Comparison of ENCODE assay signal across 18 mouse cellular contexts in the genomic region with DNA sequence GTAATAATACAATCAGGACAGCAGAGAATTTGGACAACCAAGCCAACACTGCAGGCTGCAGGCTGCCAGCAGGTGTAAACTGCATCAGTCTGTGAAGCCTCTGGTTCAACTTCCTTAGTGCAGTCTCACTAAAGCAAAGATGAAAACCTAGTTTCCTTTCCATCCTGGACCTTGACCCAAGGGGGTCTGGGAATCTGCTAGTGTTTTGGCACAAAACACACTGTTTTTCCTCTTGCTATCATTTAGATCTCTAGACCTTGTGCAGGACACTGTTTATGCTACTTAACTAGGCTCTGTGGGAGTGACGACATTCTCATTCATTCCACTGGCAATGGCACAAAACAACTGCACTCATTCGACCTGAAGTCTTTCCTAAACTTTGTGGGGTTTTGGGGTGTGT.
DNase-seq lines count a peak whose midpoint lies in the region; ATAC-seq and TF ChIP-seq lines count a peak whose summit lies in the region.
"Had no signal": no experiment of that assay in that cellular context is flagged by ENCODE, and none has a peak within 500 bp of the region (broad histone marks: within the 10 kb centered on the region; RNA-seq: fewer than 3 reads in every experiment).

No protein-coding gene starts in this region.

- peaks cover 39% of the 10 kb centered on the region for H3K36me3 ChIP-seq in kidney, postnatal 0 days (ENCODE audit: insufficient read depth, low read length)
- H3K36me3 ChIP-seq in kidney, embryonic 14.5 days (ENCODE audit: control insufficient read depth, insufficient read depth, low read length), result peaks cover 78% of the 10 kb centered on the region
- H3K36me3 ChIP-seq in midbrain, embryonic 16.5 days (ENCODE audit: control insufficient read depth, insufficient read depth, low read length), result peaks cover 10% of the 10 kb centered on the region
- peaks cover 55% of the 10 kb centered on the region for H3K36me3 ChIP-seq in midbrain, embryonic 13.5 days

- no peaks in the 10 kb centered on the region for H3K4me1 ChIP-seq in kidney, postnatal 0 days (replicated peaks; ENCODE audit: insufficient read depth, low read length)
- 0 out of 2 replicates have a peak, but pooled peaks cover 2% of the 10 kb centered on the region for H3K4me1 ChIP-seq in kidney, embryonic 14.5 days (ENCODE audit: control insufficient read depth, insufficient read depth, low read length)
- no peaks in the 10 kb centered on the region for H3K4me1 ChIP-seq in midbrain, embryonic 16.5 days (ENCODE audit: control insufficient read depth, insufficient read depth, low read length)
- H3K4me1 ChIP-seq in midbrain, embryonic 13.5 days (replicated peaks), result no peaks in the 10 kb centered on the region
- H3K4me1 ChIP-seq: forebrain, embryonic 12.5 days; midbrain, embryonic 12.5 days had no signal

- H3K4me3 ChIP-seq in kidney, postnatal 0 days (replicated peaks; ENCODE audit: low read depth, low read length), result no peak overlapping the region
- H3K4me3 ChIP-seq in kidney, embryonic 14.5 days (ENCODE audit: low read length), result no peak overlapping the region
- no peak overlapping the region for H3K4me3 ChIP-seq in midbrain, embryonic 16.5 days (ENCODE audit: low read depth, low read length)
- H3K4me3 ChIP-seq in midbrain, embryonic 13.5 days (replicated peaks), result no peak overlapping the region
- H3K4me3 ChIP-seq: forebrain, embryonic 12.5 days; midbrain, embryonic 12.5 days; myocyte; neural tube, embryonic 15.5 days had no signal

- 67% methylated on average over 2 of the region's 2 CpGs for WGBS in kidney, postnatal 0 days
- 67% methylated on average over 2 of the region's 2 CpGs for WGBS in kidney, embryonic 14.5 days
- WGBS in midbrain, embryonic 16.5 days, result 87% methylated on average over 2 of the region's 2 CpGs
- WGBS in midbrain, embryonic 13.5 days, result 83% methylated on average over 2 of the region's 2 CpGs

- no peaks in the 10 kb centered on the region for H3K9me3 ChIP-seq in kidney, postnatal 0 days (replicated peaks; ENCODE audit: low read length)
- H3K9me3 ChIP-seq in kidney, embryonic 14.5 days (ENCODE audit: control insufficient read depth, low read length), result no peaks in the 10 kb centered on the region
- H3K9me3 ChIP-seq in midbrain, embryonic 16.5 days (replicated peaks; ENCODE audit: control insufficient read depth, low read length, poor library complexity, severe bottlenecking), result no peaks in the 10 kb centered on the region
- H3K9me3 ChIP-seq in midbrain, embryonic 13.5 days, result no peaks in the 10 kb centered on the region
- H3K9me3 ChIP-seq: forebrain, embryonic 12.5 days; midbrain, embryonic 12.5 days; neural tube, embryonic 15.5 days had no signal

- intact Hi-C loops in heart, postnatal 14 days (cut with DNase I), result no loop called here

- no peak overlapping the region for H3K9ac ChIP-seq in kidney, postnatal 0 days (ENCODE audit: low read depth, low read length)
- H3K9ac ChIP-seq in kidney, embryonic 14.5 days (ENCODE audit: low read depth, low read length), result no peak overlapping the region
- H3K9ac ChIP-seq in midbrain, embryonic 16.5 days (ENCODE audit: low read depth, low read length), result no peak overlapping the region
- no peak overlapping the region for H3K9ac ChIP-seq in midbrain, embryonic 13.5 days (replicated peaks)
- H3K9ac ChIP-seq: forebrain, embryonic 12.5 days; midbrain, embryonic 12.5 days; neural tube, embryonic 15.5 days had no signal

- no peak overlapping the region for H3K4me2 ChIP-seq in kidney, postnatal 0 days (ENCODE audit: low read length)
- no peak overlapping the region for H3K4me2 ChIP-seq in kidney, embryonic 14.5 days (replicated peaks; ENCODE audit: low read depth, low read length)
- H3K4me2 ChIP-seq in midbrain, embryonic 16.5 days (ENCODE audit: low read length), result no peak overlapping the region
- no peak overlapping the region for H3K4me2 ChIP-seq in midbrain, embryonic 13.5 days (replicated peaks)
- H3K4me2 ChIP-seq: forebrain, embryonic 12.5 days; liver, embryonic 11.5 days; midbrain, embryonic 12.5 days; neural tube, embryonic 15.5 days had no signal

- peak; percentile 90 for DNase-seq in heart, adult 11 months
- no peak for DNase-seq in heart, postnatal 14 days
- no peak for DNase-seq in kidney, postnatal 0 days (ENCODE audit: low spot score)
- no peak for DNase-seq in embryo, embryonic 10 days (ENCODE audit: low spot score)
- no peak for DNase-seq in adrenal gland, adult 18-20 months (ENCODE audit: low spot score in 2 of 2)
- DNase-seq: cerebellum, adult 9-10 months; embryo, embryonic 11 days; gastrocnemius, postnatal 36 days; layer of hippocampus, postnatal 36 days; left cerebral cortex, postnatal 4 days had no signal

- no peak for ATAC-seq in kidney, postnatal 0 days (replicated peaks; ENCODE audit: low FRiP score, low read depth)
- ATAC-seq in kidney, embryonic 14.5 days (ENCODE audit: low FRiP score, low TSS enrichment), result no peak
- no peak for ATAC-seq in midbrain, embryonic 16.5 days
- ATAC-seq in midbrain, embryonic 13.5 days, result no peak

- 0 out of 2 replicates have a peak overlapping the region, but pooled peaks have one; percentile 40 for H3K27ac ChIP-seq in kidney, postnatal 0 days
- no peak overlapping the region for H3K27ac ChIP-seq in kidney, embryonic 14.5 days (ENCODE audit: low read depth, low read length)
- H3K27ac ChIP-seq in midbrain, embryonic 16.5 days (ENCODE audit: low read length), result 0 out of 2 replicates have a peak overlapping the region, but pooled peaks have one; percentile 28
- H3K27ac ChIP-seq in midbrain, embryonic 13.5 days, result no peak overlapping the region
- H3K27ac ChIP-seq: forebrain, embryonic 12.5 days; midbrain, embryonic 12.5 days; neural tube, embryonic 15.5 days had no signal

- TF ChIP-seq CTCF in kidney, postnatal 0 days (IDR thresholded peaks at IDR 0.05; ENCODE audit: low read depth), result no peak

- H3K27me3 ChIP-seq in kidney, postnatal 0 days (ENCODE audit: insufficient read depth, low read length), result no peaks in the 10 kb centered on the region
- H3K27me3 ChIP-seq in kidney, embryonic 14.5 days (ENCODE audit: control insufficient read depth, insufficient read depth, low read length), result no peaks in the 10 kb centered on the region
- H3K27me3 ChIP-seq in midbrain, embryonic 16.5 days (ENCODE audit: control insufficient read depth, insufficient read depth, low read depth, low read length), result no peaks in the 10 kb centered on the region
- H3K27me3 ChIP-seq in midbrain, embryonic 13.5 days, result no peaks in the 10 kb centered on the region
- H3K27me3 ChIP-seq: forebrain, embryonic 12.5 days; midbrain, embryonic 12.5 days; neural tube, embryonic 15.5 days had no signal

Comparison
In these comparisons a context has a peak if more than half of its experiments do, and no peak if none do; other contexts are left out.
1. H3K27ac ChIP-seq: peak in kidney, postnatal 0 days (single experiment) and midbrain, embryonic 16.5 days (single experiment); none in kidney, embryonic 14.5 days (single experiment) and midbrain, embryonic 13.5 days (single experiment).